Mouse (Mus musculus) hindbrain, embryonic 10.5 days (tissue): ENCODE data around the gene Disc1. TPM values are rescaled to one million over a fixed set of nuclear protein-coding genes. Genes with fewer than 3 reads are reported as not detected.
A peak's percentile ranks its signal among the peaks of the same experiment; 100 is the strongest.

ENCODE experiments used
- DNase-seq: peaks from one replicate; pipeline ENCODE4 v3.0.0-alpha.2; 2017; ENCODE audit warnings: low spot score
- H3K27ac ChIP-seq: fragments of 300-500 bp; sonication (generic); 2 replicates; pipeline ENCODE4 v1.5.1; 2016; ENCODE audit warnings: mild to moderate bottlenecking, moderate library complexity
- H3K27me3 ChIP-seq: fragments of 300-500 bp; sonication (generic); 2 replicates; pipeline ENCODE4 v1.6.1; 2016; ENCODE audit warnings: mild to moderate bottlenecking; ENCODE audit not compliant: poor library complexity, insufficient read depth, severe bottlenecking
- H3K36me3 ChIP-seq: fragments of 300-500 bp; sonication (generic); 2 replicates; pipeline ENCODE4 v1.6.1; 2016; ENCODE audit warnings: mild to moderate bottlenecking, moderate library complexity
- H3K4me1 ChIP-seq: fragments of 300-500 bp; sonication (generic); replicated peaks from 2 replicates; pipeline ENCODE4 v1.6.1; 2016; ENCODE audit warnings: mild to moderate bottlenecking
- H3K4me3 ChIP-seq: fragments of 300-500 bp; sonication (generic); 2 replicates; pipeline ENCODE4 v1.5.1; 2016; ENCODE audit warnings: mild to moderate bottlenecking, moderate library complexity
- H3K9me3 ChIP-seq: fragments of 300-500 bp; sonication (generic); 2 replicates; pipeline ENCODE4 v1.6.1; 2016; ENCODE audit warnings: mild to moderate bottlenecking, moderate library complexity
- WGBS: fragments of 180-500 bp; shearing (Covaris S2); methylation state at CpG from one replicate; pipeline ENCODE4 v1.1.7; 2016; 5-methylcytosine and 5-hydroxymethylcytosine counted together
- polyA plus RNA-seq: library from polyadenylated mRNA; unstranded; fragments of >200 nt; fragmentation: Nextera tagmentation; extraction: Ambion mirVana; gene quantifications from 2 replicates; pipeline ENCODE4 v1.2.1, GENCODE M21; 2016

The Disc1 gene
- polyA plus RNA-seq, 1 experiment from 2014 or later, result 2.1 TPM

GRCm38 (mm10) chr8:125113171-125113570, 59.2 kb downstream of the Disc1 start:
- WGBS, result 69% methylated on average over 9 of the region's 9 CpGs
- DNase-seq, result no peak
- H3K27ac ChIP-seq, result no peak overlapping the region
- no peaks in the 10 kb centered on the region for H3K36me3 ChIP-seq
- H3K4me3 ChIP-seq, result no peak overlapping the region
- H3K4me1 ChIP-seq, result 0 out of 2 replicates have a peak, but pooled peaks cover 4% of the 10 kb centered on the region
- no peaks in the 10 kb centered on the region; the same call in 1 of the 2 replicates for H3K27me3 ChIP-seq
- H3K9me3 ChIP-seq, result no peaks in the 10 kb centered on the region

- Histone ChIP-seq H3K27ac (no peak overlapping the region), H3K4me1 (0 out of 2 replicates have a peak, but pooled peaks cover 4% of the 10 kb centered on the region), H3K27me3 (no peaks in the 10 kb centered on the region; the same call in 1 of the 2 replicates), H3K9me3 (no peaks in the 10 kb centered on the region), H3K4me3 (no peak overlapping the region), H3K36me3 (no peaks in the 10 kb centered on the region)
- no peak for DNase-seq
- WGBS, result 87% methylated on average over 3 of the region's 3 CpGs
Observed at GRCm38 (mm10) chr8:125113831-125114230, 59.8 kb downstream of the Disc1 start.

DNA sequence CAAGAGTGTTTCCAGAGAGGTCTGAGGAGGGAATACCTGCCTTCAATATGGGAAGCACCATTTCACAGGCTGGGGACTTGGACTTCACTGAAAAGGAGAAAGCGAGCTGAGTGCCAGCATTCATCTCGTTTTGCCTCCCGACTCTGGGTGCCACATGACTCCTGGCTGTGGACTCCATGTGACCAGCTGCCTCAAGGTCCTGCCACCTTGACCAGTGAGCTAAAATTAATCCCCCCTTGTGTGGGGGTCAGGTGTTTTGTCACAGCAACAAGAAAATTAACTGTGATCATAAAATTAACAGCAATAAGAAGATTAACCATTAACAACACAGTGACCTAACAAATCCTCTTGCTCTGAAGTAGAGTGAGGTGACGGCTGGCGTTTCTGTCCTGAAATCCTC, 61.3 kb downstream of the Disc1 start:
- Histone ChIP-seq H3K27me3 (no peaks in the 10 kb centered on the region; the same call in 1 of the 2 replicates), H3K36me3 (no peaks in the 10 kb centered on the region), H3K4me3 (no peak overlapping the region), H3K4me1 (0 out of 2 replicates have a peak, but pooled peaks cover 4% of the 10 kb centered on the region), H3K27ac (no peak overlapping the region), H3K9me3 (no peaks in the 10 kb centered on the region)
- 88% methylated on average over 5 of the region's 5 CpGs for WGBS
- DNase-seq, result no peak

GRCm38 (mm10) chr8:125116616-125117015, 62.6 kb downstream of the Disc1 start:
- peaks cover 12% of the 10 kb centered on the region for H3K4me1 ChIP-seq
- 19% methylated on average over 2 of the region's 2 CpGs for WGBS
- no peak overlapping the region for H3K4me3 ChIP-seq
- peak; percentile 40 for DNase-seq
- no peaks in the 10 kb centered on the region; the same call in 1 of the 2 replicates for H3K27me3 ChIP-seq
- no peaks in the 10 kb centered on the region for H3K36me3 ChIP-seq
- no peaks in the 10 kb centered on the region for H3K9me3 ChIP-seq
- no peak overlapping the region for H3K27ac ChIP-seq

- DNase-seq, result no peak
- 71% methylated on average over 4 of the region's 4 CpGs for WGBS
- Histone ChIP-seq H3K27me3 (0 out of 2 replicates have a peak, but pooled peaks cover 5% of the 10 kb centered on the region), H3K4me1 (peaks cover 22% of the 10 kb centered on the region), H3K9me3 (no peaks in the 10 kb centered on the region), H3K36me3 (no peaks in the 10 kb centered on the region), H3K4me3 (no peak overlapping the region), H3K27ac (no peak overlapping the region)
Observed at GRCm38 (mm10) chr8:125126482-125126881, 72.5 kb downstream of the Disc1 start.

- Histone ChIP-seq H3K27ac (no peak overlapping the region), H3K9me3 (no peaks in the 10 kb centered on the region), H3K36me3 (no peaks in the 10 kb centered on the region), H3K4me3 (no peak overlapping the region), H3K27me3 (0 out of 2 replicates have a peak, but pooled peaks cover 5% of the 10 kb centered on the region), H3K4me1 (peaks cover 20% of the 10 kb centered on the region)
- no peak for DNase-seq
- 88% methylated on average over 7 of the region's 7 CpGs for WGBS
Observed at GRCm38 (mm10) chr8:125127621-125128020, 73.6 kb downstream of the Disc1 start.

DNA sequence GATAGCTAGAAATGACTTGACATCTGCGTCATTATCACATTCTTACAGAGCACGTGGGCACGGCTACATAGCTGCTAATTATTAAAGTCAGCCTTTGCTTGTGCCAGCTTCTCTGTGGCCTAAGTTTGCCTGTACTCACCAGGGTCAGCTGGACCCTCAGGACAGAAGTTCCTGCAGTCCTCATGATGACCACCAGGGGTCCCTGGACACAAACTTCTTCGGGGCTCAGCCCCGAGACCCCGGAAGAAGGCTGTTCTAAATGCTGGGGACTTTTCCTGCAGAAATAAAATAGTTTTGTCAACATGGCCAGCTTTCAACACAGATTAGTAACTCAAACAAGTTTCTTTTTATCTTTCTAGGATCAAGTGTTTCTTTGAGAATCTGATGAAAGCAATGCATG, 74.3 kb downstream of the Disc1 start:
- peak; percentile 71 for DNase-seq
- Histone ChIP-seq H3K27ac (no peak overlapping the region), H3K9me3 (no peaks in the 10 kb centered on the region), H3K4me3 (no peak overlapping the region), H3K36me3 (no peaks in the 10 kb centered on the region), H3K27me3 (0 out of 2 replicates have a peak, but pooled peaks cover 5% of the 10 kb centered on the region), H3K4me1 (peaks cover 20% of the 10 kb centered on the region)
- 32% methylated on average over 6 of the region's 6 CpGs for WGBS

DNA sequence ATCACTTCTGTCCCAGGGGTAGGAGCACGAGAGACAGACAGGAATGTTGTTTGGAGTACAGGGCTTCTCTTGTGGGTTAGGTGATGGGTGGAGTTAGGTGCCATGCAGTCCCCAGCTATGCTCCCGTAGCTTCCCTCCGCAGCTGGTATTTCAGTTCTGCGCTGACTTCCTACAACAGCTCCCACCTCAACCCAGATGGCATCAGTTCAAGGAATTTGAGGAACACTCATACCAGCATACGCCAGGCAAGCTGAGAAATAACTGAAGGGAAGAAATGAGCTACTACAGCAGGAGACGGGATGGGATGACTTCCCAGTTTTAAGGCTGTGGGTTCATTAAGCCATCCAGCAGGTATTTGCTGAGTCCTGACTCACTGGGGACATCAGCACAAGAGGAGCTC, 76.8 kb downstream of the Disc1 start:
- H3K4me3 ChIP-seq, result no peak overlapping the region
- H3K36me3 ChIP-seq, result no peaks in the 10 kb centered on the region
- H3K27me3 ChIP-seq, result no peaks in the 10 kb centered on the region
- peaks cover 41% of the 10 kb centered on the region for H3K4me1 ChIP-seq
- no peak overlapping the region for H3K27ac ChIP-seq
- no peaks in the 10 kb centered on the region for H3K9me3 ChIP-seq
- 84% methylated on average over 6 of the region's 6 CpGs for WGBS
- DNase-seq, result no peak

- peaks cover 42% of the 10 kb centered on the region for H3K4me1 ChIP-seq
- no peaks in the 10 kb centered on the region for H3K36me3 ChIP-seq
- 85% methylated on average over 7 of the region's 7 CpGs for WGBS
- H3K4me3 ChIP-seq, result no peak overlapping the region
- no peaks in the 10 kb centered on the region for H3K27me3 ChIP-seq
- H3K27ac ChIP-seq, result no peak overlapping the region
- H3K9me3 ChIP-seq, result no peaks in the 10 kb centered on the region
- DNase-seq, result no peak
Observed at GRCm38 (mm10) chr8:125131265-125131664, 77.3 kb downstream of the Disc1 start.

- Histone ChIP-seq H3K9me3 (no peaks in the 10 kb centered on the region), H3K27me3 (no peaks in the 10 kb centered on the region), H3K36me3 (no peaks in the 10 kb centered on the region), H3K4me3 (no peak overlapping the region), H3K27ac (no peak overlapping the region; the same call in 1 of the 2 replicates), H3K4me1 (peaks cover 53% of the 10 kb centered on the region)
- DNase-seq, result no peak
- whole genome bisulfite sequencing, result 84% methylated on average over 11 of the region's 11 CpGs
Observed at GRCm38 (mm10) chr8:125133685-125134114, 79.7 kb downstream of the Disc1 start.

DNA sequence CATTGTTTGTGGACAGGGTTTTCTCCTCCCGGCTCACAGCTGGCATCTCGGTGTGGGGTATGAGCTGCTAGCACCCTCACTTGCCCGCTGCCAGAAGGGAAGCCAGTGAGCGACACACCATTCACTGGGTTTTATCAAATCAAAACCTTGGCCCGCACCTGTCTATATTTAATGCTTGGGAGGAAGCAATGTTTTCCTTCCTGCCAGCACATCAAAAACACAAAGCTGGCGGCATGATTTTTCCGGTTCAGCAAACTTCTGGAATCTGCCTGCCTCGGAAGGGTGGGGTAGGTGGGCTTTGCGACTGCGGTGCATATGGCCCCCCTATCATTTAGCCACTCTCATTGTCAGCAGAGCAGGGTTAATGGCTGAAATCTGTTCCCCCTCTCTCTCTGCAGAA, 80.9 kb downstream of the Disc1 start:
- Histone ChIP-seq H3K27me3 (no peaks in the 10 kb centered on the region), H3K27ac (peak overlapping the region; percentile 81), H3K9me3 (no peaks in the 10 kb centered on the region), H3K4me1 (peaks cover 60% of the 10 kb centered on the region), H3K4me3 (no peak overlapping the region), H3K36me3 (no peaks in the 10 kb centered on the region)
- DNase-seq, result peak; percentile 22
- 40% methylated on average over 10 of the region's 10 CpGs for WGBS

DNA sequence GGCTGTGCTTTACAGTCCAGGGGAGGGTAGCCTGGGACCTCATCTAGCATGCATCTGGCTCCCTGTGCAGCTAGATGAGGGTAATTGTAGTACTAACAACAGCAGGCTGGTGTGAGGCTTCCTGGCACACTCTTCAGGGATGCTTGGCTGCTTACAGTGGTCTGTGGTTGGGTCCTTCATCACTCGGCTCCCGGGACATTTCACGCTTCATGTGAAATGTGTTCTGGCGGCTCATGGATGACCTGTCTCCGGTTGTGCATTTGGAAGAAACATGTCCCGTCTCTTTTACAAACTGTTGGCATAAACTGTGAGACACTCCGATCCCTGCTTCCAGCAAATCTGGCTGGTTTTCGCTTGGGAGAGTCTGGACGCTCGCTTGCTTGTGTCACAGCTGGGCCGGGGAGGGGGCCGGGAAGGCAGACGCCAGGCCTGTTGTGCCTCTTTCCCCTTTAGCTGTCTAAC, 85.7 kb downstream of the Disc1 start:
- 72% methylated on average over 13 of the region's 13 CpGs for whole genome bisulfite sequencing
- no peak for DNase-seq

DNA sequence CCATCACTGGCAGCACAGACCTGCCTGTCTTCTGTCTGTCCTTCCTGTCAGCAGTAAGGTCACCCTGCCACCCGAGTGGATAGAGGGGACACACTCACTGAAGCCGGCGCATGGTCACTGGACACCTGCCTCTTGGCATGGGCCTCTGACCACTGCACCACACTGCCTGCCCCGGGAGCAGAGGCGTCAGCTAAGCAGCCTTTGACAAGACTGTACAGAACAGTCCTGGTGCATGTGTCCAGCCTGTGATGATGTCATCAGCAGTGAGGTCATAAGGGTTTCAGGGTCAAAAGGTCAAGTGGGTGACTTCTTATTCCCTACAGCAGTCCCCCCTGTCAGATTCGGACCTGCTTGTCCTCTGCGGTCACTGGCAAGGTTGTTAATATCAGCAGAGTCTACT, 87.0 kb downstream of the Disc1 start:
- Histone ChIP-seq H3K27me3 (no peaks in the 10 kb centered on the region), H3K36me3 (no peaks in the 10 kb centered on the region), H3K9me3 (no peaks in the 10 kb centered on the region), H3K4me3 (no peak overlapping the region), H3K27ac (0 out of 2 replicates have a peak overlapping the region, but pooled peaks have one; percentile 12), H3K4me1 (peaks cover 45% of the 10 kb centered on the region)
- no peak for DNase-seq
- 87% methylated on average over 7 of the region's 7 CpGs for WGBS

More for the DNA sequence above, 85.7 kb downstream of the Disc1 start:
- Histone ChIP-seq H3K27ac (peak overlapping the region; percentile 62), H3K4me3 (no peak overlapping the region), H3K9me3 (no peaks in the 10 kb centered on the region), H3K36me3 (no peaks in the 10 kb centered on the region), H3K4me1 (peaks cover 57% of the 10 kb centered on the region), H3K27me3 (no peaks in the 10 kb centered on the region)
